Mouse (Mus musculus): ENCODE measurements around the gene Cdkl1.

GRCm38 (mm10) chr12:69761603-69762002 is 29.5 kb downstream of the Cdkl1 start:
- TF ChIP-seq GATA1 (IDR thresholded peaks at IDR 0.05; ENCODE audit: low read length) = no peak
- no peak for TF ChIP-seq TAL1 (IDR thresholded peaks at IDR 0.05; ENCODE audit: low read length)

Measured in erythroblast, embryonic 14.5 days (primary cell).